Mouse (Mus musculus): ENCODE data around the gene Trpv2.

Trpv2 gene

GRCm38 (mm10) chr11:62603312-62604056 is 29.2 kb downstream of the Trpv2 start:
- DNase-seq (ENCODE audit: low spot score) = peak; percentile 53

GRCm38 (mm10) chr11:62604123-62604706 is 29.9 kb downstream of the Trpv2 start:
- no peak for DNase-seq (ENCODE audit: low spot score)

GRCm38 (mm10) chr11:62604886-62605618 is 30.8 kb downstream of the Trpv2 start:
- DNase-seq (ENCODE audit: low spot score) = peak; percentile 27

- DNase-seq (ENCODE audit: low spot score) = no peak
Observed at GRCm38 (mm10) chr11:62605619-62606298, 31.5 kb downstream of the Trpv2 start.

- DNase-seq (ENCODE audit: low spot score) = no peak
Observed at GRCm38 (mm10) chr11:62606299-62607169, 32.2 kb downstream of the Trpv2 start.

GRCm38 (mm10) chr11:62607170-62607951 is 33.1 kb downstream of the Trpv2 start:
- DNase-seq (ENCODE audit: low spot score) = no peak

- no peak for DNase-seq (ENCODE audit: low spot score)
Observed at GRCm38 (mm10) chr11:62607952-62608201, 33.6 kb downstream of the Trpv2 start.

- DNase-seq (ENCODE audit: low spot score) = peak; percentile 54
Observed at GRCm38 (mm10) chr11:62608826-62609675, 34.8 kb downstream of the Trpv2 start.

DNA sequence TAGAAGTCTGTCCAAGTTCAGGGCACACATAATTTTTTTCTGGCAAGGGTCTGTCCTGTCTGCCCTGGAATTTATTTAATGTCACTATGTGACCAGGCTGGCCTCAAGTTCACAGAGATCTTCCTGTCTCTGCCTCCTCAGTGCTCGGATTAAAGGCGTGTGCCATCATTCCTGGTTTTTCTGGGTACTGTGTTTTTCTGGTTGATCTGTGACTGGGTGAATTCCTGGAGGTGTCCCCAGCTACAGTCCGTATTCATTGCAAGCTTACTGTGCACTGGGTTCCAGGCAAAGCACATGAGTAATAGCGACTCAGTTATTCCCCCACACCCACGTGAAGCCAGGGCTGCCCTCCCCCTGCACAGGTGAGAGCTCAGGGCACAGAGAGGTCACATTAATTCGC is 36.0 kb downstream of the Trpv2 start:
- no peak for DNase-seq (ENCODE audit: low spot score)

GRCm38 (mm10) chr11:62612604-62613003 is 38.3 kb downstream of the Trpv2 start:
- DNase-seq (ENCODE audit: low spot score) = no peak

GRCm38 (mm10) chr11:62613657-62614365 is 39.5 kb downstream of the Trpv2 start:
- peak; percentile 89 for DNase-seq (ENCODE audit: low spot score)

DNA sequence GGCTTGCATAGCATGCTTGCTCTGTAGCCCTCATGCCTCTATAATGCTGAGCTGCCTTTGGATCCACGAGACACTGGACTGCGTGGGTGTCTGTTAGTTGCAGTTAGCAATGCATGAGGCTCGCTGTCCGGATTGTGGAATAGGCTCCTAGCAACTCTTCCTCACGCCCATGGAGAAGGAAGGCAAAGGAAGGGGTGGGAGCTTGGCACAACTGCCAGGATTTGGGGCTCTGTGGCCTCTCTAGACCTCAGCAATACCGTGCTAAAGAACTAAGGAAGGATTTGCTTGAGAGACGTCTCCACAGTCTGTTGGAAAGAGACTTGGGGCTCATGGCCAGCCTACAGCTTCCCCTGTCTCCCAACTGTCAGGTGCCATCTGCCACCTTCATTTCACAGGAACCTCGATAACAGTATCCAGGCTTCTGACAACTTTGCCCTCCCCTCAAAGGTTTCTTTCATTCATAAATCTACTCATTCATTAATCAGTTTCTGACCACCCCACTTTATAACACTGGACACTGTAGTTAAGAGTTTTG is 40.7 kb downstream of the Trpv2 start:
- no peak for DNase-seq (ENCODE audit: low spot score)

- DNase-seq (ENCODE audit: low spot score) = no peak
Observed at GRCm38 (mm10) chr11:62615456-62615855, 41.2 kb downstream of the Trpv2 start.

- no peak for DNase-seq (ENCODE audit: low spot score)
Observed at GRCm38 (mm10) chr11:62621079-62621478, 46.8 kb downstream of the Trpv2 start.

DNA sequence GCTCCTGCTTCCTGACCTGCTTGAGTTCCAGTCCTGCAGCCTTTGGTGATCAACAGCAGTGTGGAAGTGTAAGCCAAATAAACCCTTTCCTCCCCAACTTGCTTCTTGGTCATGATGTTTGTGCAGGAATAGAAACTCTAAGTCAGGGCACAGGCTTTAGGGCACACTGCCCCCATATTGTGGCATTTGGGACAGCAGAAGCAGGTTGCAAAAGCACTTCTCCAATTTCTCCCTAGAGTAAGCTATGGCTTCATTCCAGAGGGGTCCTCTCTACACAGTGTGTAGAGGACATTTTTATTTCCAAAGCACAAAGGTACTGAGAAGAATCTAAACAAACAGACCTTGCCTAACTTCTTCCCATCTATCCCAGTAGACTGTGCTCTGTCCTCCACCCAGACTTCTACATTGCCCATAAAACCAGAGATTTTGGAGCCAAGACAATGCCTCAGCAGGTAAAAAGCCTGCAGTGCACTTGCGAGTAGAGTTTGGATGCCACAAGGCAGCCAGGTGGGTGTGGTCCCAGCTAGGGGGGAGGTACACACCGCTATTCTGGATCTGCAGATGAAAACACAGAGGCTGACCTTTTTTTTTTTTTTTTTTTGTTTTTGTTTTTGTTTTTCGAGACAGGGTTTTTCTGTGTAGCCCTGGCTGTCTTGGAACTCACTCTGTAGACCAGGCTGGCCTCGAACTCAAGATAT is 47.4 kb downstream of the Trpv2 start:
- DNase-seq (ENCODE audit: low spot score) = no peak

DNA sequence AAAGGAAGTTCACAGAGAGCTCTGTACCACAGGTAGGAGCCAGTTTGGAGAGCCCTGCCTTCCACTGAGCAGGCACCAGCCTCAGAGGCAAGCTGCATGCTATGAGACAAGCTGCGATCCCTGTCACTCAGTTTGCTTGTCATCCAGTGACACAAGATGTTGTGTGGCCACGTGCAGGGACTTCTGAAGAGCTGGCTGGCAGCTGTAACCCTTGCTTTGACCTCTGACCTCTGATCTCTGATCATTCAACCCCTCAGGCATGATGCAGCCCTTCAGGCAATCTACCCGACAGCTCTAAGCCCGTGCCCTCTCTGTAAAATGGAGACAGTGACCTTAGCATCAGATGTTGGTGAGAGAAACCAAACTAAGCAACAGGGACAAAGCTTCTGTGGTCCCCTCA is 48.6 kb downstream of the Trpv2 start:
- DNase-seq (ENCODE audit: low spot score) = no peak

DNA sequence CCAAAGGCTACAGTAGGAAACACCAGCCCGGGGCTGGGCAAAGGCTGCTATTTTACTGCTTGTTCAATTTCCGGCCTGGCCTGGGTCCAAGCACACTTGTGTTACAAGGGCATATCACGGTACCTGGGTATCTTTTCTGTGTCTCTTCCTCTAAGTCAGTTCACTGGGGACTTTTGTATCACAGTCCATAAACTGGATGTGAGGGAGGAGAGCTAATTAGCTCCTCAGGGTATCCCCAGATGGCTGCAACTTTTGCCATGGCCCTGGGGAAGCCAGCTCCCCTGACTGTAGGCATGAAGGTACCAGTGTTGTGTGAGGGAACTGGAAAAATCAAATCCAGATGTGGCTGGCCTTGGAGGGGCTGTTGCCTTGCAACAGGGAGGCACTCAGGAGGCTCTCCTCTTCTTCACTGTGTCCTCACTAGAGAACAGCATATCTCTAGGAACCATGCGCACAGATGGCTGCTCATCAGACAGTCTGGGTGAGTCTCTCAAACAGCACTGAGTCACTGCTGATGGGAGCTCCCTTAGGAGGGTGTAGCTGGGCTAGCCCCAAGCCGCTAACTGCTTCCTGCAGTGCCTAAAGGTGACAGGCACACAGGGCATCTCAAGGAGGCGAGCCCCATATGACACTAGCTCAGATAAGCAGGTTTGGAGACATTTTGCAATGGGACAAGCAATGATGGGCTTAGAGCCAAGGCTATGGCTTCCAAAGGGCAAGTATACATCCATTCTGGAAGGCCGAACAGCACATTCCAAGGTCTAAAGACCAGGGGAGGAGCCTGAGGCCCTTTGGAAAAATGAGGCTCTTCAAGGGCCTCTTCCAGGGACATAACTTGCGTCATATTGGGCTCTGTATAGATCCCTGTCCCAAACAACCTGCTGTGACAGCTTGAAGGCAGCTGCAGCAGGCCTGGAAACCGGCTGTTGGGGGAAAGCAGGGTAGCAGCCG is 50.3 kb downstream of the Trpv2 start:
- peak; percentile 49 for DNase-seq (ENCODE audit: low spot score)

Data from adipocyte (in vitro differentiated cells).